Mouse (Mus musculus): Measurements from ENCODE around the gene BC004004. TPM values are rescaled to one million over a fixed set of nuclear protein-coding genes. Genes with fewer than 3 reads are reported as not detected.
"Not testable (repeated sequence)": the region's sequence is repeated elsewhere in the genome, so short reads cannot be mapped to it uniquely, and the experiment has no call there.

Gene BC004004
- polyA plus RNA-seq, 1 experiment from 2014 or later = 75.3 TPM

GRCm38 (mm10) chr17:29262259-29262649 is 6.3 kb upstream of the BC004004 start:
- no peaks in the 10 kb centered on the region for H3K9me3 ChIP-seq
- no peak for ATAC-seq (ENCODE audit: low FRiP score, low read depth)
- H3K27me3 ChIP-seq (replicated peaks) = no peaks in the 10 kb centered on the region
- H3K4me3 ChIP-seq = no peak overlapping the region
- peak overlapping the region; percentile 64 for H3K4me2 ChIP-seq (replicated peaks)
- H3K27ac ChIP-seq = no peak overlapping the region
- peaks cover 20% of the 10 kb centered on the region for H3K4me1 ChIP-seq
- peaks cover 32% of the 10 kb centered on the region for H3K36me3 ChIP-seq
- H3K9ac ChIP-seq = no peak overlapping the region
- WGBS = 58% methylated on average over 2 of the region's 2 CpGs

GRCm38 (mm10) chr17:29263417-29263816 is 5.2 kb upstream of the BC004004 start:
- no peak for ATAC-seq (ENCODE audit: low FRiP score, low read depth)
- H3K4me1 ChIP-seq = peaks cover 26% of the 10 kb centered on the region
- peak overlapping the region; percentile 86 for H3K4me3 ChIP-seq
- H3K4me2 ChIP-seq (replicated peaks) = peak overlapping the region; percentile 64
- H3K36me3 ChIP-seq = peaks cover 20% of the 10 kb centered on the region
- peak overlapping the region; percentile 60 for H3K9ac ChIP-seq
- 1% methylated on average over 14 of the region's 14 CpGs for WGBS
- peak overlapping the region; percentile 82 for H3K27ac ChIP-seq
- H3K27me3 ChIP-seq (replicated peaks) = no peaks in the 10 kb centered on the region
- H3K9me3 ChIP-seq = no peaks in the 10 kb centered on the region

GRCm38 (mm10) chr17:29263840-29264633 is 4.6 kb upstream of the BC004004 start, which contains the start of gene Ppil1:
Gene Ppil1, minus strand, starts transcription at chr17:29264186.
- Histone ChIP-seq H3K36me3 (peaks cover 19% of the 10 kb centered on the region), H3K9ac (peak within 1 kb of the TSS; percentile 60), H3K4me2 (replicated peaks) (peak within 1 kb of the TSS; percentile 64), H3K4me1 (peaks cover 26% of the 10 kb centered on the region), H3K27me3 (replicated peaks) (no peaks in the 10 kb centered on the region), H3K27ac (peak within 1 kb of the TSS; percentile 82), H3K9me3 (no peaks in the 10 kb centered on the region), H3K4me3 (peak within 1 kb of the TSS; percentile 86)
- ATAC-seq (ENCODE audit: low FRiP score, low read depth) = peak; percentile 37; the same call in 1 of the 2 replicates
- WGBS = 8% methylated on average over 38 of the region's 38 CpGs

- Histone ChIP-seq H3K9ac (peak overlapping the region; percentile 60; the same call in 1 of the 2 replicates), H3K4me3 (peak overlapping the region; percentile 86; the same call in 1 of the 2 replicates), H3K9me3 (no peaks in the 10 kb centered on the region), H3K4me1 (peaks cover 32% of the 10 kb centered on the region), H3K27ac (peak overlapping the region; percentile 82; the same call in 1 of the 2 replicates), H3K27me3 (replicated peaks) (no peaks in the 10 kb centered on the region), H3K36me3 (peaks cover 19% of the 10 kb centered on the region), H3K4me2 (replicated peaks) (peak overlapping the region; percentile 64)
- 86% methylated on average over 5 of the region's 5 CpGs for WGBS
- ATAC-seq (ENCODE audit: low FRiP score, low read depth) = no peak
Measured at GRCm38 (mm10) chr17:29264760-29265159, 3.8 kb upstream of the BC004004 start.

GRCm38 (mm10) chr17:29267040-29267439 is 1.5 kb upstream of the BC004004 start:
- H3K36me3 ChIP-seq; H3K9ac ChIP-seq; H3K9me3 ChIP-seq; H3K4me3 ChIP-seq; H3K27ac ChIP-seq; H3K4me2 ChIP-seq (replicated peaks); ATAC-seq (ENCODE audit: low FRiP score, low read depth); H3K27me3 ChIP-seq (replicated peaks): not testable (repeated sequence)
- H3K4me1 ChIP-seq = peaks cover 32% of the 10 kb centered on the region
- WGBS = 88% methylated on average over 2 of the region's 2 CpGs

GRCm38 (mm10) chr17:29267931-29268681 is 482 bp upstream of the BC004004 start:
- Histone ChIP-seq H3K36me3 (no peaks in the 10 kb centered on the region), H3K4me2 (replicated peaks) (peak overlapping the region; percentile 69), H3K4me3 (peak overlapping the region; percentile 88), H3K4me1 (peaks cover 21% of the 10 kb centered on the region), H3K27me3 (replicated peaks) (no peaks in the 10 kb centered on the region), H3K27ac (no peak overlapping the region), H3K9me3 (no peaks in the 10 kb centered on the region), H3K9ac (0 out of 2 replicates have a peak overlapping the region, but pooled peaks have one; percentile 41)
- 0 out of 2 replicates have a peak, but pooled peaks have one; percentile 29 for ATAC-seq (ENCODE audit: low FRiP score, low read depth)
- 60% methylated on average over 6 of the region's 6 CpGs for WGBS

- 24% methylated on average over 10 of the region's 10 CpGs for WGBS
- Histone ChIP-seq H3K9ac (peak overlapping the region; percentile 93), H3K27me3 (replicated peaks) (no peaks in the 10 kb centered on the region), H3K36me3 (no peaks in the 10 kb centered on the region), H3K4me3 (peak overlapping the region; percentile 88), H3K27ac (no peak overlapping the region), H3K4me2 (replicated peaks) (peak overlapping the region; percentile 69), H3K4me1 (peaks cover 23% of the 10 kb centered on the region), H3K9me3 (no peaks in the 10 kb centered on the region)
- no peak for ATAC-seq (ENCODE audit: low FRiP score, low read depth)
Measured at GRCm38 (mm10) chr17:29269349-29269706, 740 bp downstream of the BC004004 start.

- Histone ChIP-seq H3K9ac (no peak overlapping the region), H3K4me1 (peaks cover 19% of the 10 kb centered on the region), H3K27me3 (replicated peaks) (no peaks in the 10 kb centered on the region), H3K27ac (no peak overlapping the region), H3K4me3 (no peak overlapping the region), H3K9me3 (no peaks in the 10 kb centered on the region), H3K36me3 (no peaks in the 10 kb centered on the region), H3K4me2 (replicated peaks) (peak overlapping the region; percentile 69)
- no peak for ATAC-seq (ENCODE audit: low FRiP score, low read depth)
- WGBS = 92% methylated on average over 9 of the region's 9 CpGs
Measured at GRCm38 (mm10) chr17:29270148-29270698, 1.6 kb downstream of the BC004004 start.

GRCm38 (mm10) chr17:29273156-29273555 is 4.6 kb downstream of the BC004004 start:
- Histone ChIP-seq H3K9ac (no peak overlapping the region), H3K4me2 (replicated peaks) (no peak overlapping the region), H3K9me3 (no peaks in the 10 kb centered on the region), H3K27ac (no peak overlapping the region), H3K4me3 (no peak overlapping the region), H3K4me1 (peaks cover 15% of the 10 kb centered on the region), H3K27me3 (replicated peaks) (no peaks in the 10 kb centered on the region), H3K36me3 (0 out of 2 replicates have a peak, but pooled peaks cover 5% of the 10 kb centered on the region)
- 87% methylated on average over 7 of the region's 7 CpGs for WGBS
- no peak for ATAC-seq (ENCODE audit: low FRiP score, low read depth)

- Histone ChIP-seq H3K9ac (no peak overlapping the region), H3K27ac (no peak overlapping the region), H3K9me3 (no peaks in the 10 kb centered on the region), H3K4me2 (replicated peaks) (no peak overlapping the region), H3K27me3 (replicated peaks) (no peaks in the 10 kb centered on the region), H3K4me3 (no peak overlapping the region), H3K4me1 (peaks cover 13% of the 10 kb centered on the region), H3K36me3 (peaks cover 8% of the 10 kb centered on the region; the same call in 1 of the 2 replicates)
- WGBS = 84% methylated on average over 11 of the region's 11 CpGs
- ATAC-seq (ENCODE audit: low FRiP score, low read depth) = no peak
Measured at GRCm38 (mm10) chr17:29273889-29274288, 5.3 kb downstream of the BC004004 start.

GRCm38 (mm10) chr17:29280422-29280821 is 11.8 kb downstream of the BC004004 start:
- H3K27ac ChIP-seq = no peak overlapping the region
- H3K4me2 ChIP-seq (replicated peaks) = no peak overlapping the region
- no peak overlapping the region for H3K4me3 ChIP-seq
- WGBS = 92% methylated on average over 5 of the region's 5 CpGs
- H3K9me3 ChIP-seq = no peaks in the 10 kb centered on the region
- no peak overlapping the region for H3K9ac ChIP-seq
- no peaks in the 10 kb centered on the region for H3K27me3 ChIP-seq (replicated peaks)
- ATAC-seq (ENCODE audit: low FRiP score, low read depth) = no peak
- no peaks in the 10 kb centered on the region; the same call in 1 of the 2 replicates for H3K4me1 ChIP-seq
- H3K36me3 ChIP-seq = peaks cover 18% of the 10 kb centered on the region

- no peaks in the 10 kb centered on the region; the same call in 1 of the 2 replicates for H3K4me1 ChIP-seq
- H3K9me3 ChIP-seq = no peaks in the 10 kb centered on the region
- 92% methylated on average over 5 of the region's 5 CpGs for WGBS
- H3K9ac ChIP-seq = no peak overlapping the region
- H3K4me2 ChIP-seq (replicated peaks) = no peak overlapping the region
- H3K27me3 ChIP-seq (replicated peaks) = no peaks in the 10 kb centered on the region
- ATAC-seq (ENCODE audit: low FRiP score, low read depth) = no peak
- H3K36me3 ChIP-seq = peaks cover 23% of the 10 kb centered on the region
- no peak overlapping the region for H3K4me3 ChIP-seq
- H3K27ac ChIP-seq = no peak overlapping the region
Measured at GRCm38 (mm10) chr17:29281541-29281940, 13.0 kb downstream of the BC004004 start.

All from neural tube, embryonic 12.5 days (tissue).